Mouse (Mus musculus): ENCODE results near the gene Phactr4. TPM values are rescaled to one million over a fixed set of nuclear protein-coding genes. Genes with fewer than 3 reads are reported as not detected.

Phactr4 gene
- polyA plus RNA-seq (2012; fragmentation: generic; extraction: Trizol) = 1 to 10 TPM; 2.6 to 5.9 TPM

DNA sequence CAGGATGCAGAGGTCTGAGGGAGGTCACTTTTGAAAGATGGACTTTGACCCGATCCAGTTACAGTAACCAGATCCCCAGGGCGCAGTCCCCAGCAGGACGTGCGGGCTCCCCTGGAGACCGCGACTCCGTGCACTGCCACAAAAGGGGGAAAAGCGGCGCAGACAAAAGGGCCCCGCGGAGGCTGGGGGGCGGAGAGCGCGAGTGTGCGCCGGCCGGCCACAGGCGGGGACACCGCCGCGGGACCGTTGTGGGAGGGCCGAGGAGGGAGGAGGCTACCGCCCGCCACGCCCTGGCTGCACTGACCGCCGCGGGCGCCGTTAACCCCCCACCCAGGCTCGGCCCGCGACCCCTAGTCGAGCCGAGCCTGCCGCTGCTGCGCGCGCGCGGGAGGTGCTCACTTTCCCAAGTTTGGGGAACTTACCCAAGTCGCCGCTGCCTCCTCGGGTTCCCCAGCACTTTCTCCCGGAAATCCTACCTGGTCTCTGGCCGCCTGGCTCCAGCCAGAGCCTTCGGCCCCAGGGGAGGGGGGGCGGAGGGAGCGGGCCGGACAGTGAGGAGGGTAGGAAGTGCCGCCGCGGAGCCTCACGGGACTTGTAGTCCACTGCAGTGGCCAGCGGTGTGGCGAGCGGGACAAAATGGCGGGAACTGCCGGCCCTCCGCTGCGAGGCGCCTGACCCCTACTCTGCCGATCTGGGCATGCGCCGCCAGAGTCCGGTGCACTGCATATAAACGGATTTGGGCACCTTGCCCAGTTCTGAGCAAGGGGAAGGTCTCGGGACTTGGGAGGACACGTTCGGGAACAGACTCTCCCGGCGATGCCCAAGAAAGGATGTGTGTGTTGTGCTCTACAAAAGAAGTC, at the start of gene Phactr4:
Gene Phactr4 (minus strand): TSS at position 567 of the 860 bp plus-strand sequence.

GRCm38 (mm10) chr4:132463430-132464254, 41.4 kb upstream of the Phactr4 start, which contains the start of gene Med18:
TSS of gene Med18 (minus strand) at chr4:132463921.

DNA sequence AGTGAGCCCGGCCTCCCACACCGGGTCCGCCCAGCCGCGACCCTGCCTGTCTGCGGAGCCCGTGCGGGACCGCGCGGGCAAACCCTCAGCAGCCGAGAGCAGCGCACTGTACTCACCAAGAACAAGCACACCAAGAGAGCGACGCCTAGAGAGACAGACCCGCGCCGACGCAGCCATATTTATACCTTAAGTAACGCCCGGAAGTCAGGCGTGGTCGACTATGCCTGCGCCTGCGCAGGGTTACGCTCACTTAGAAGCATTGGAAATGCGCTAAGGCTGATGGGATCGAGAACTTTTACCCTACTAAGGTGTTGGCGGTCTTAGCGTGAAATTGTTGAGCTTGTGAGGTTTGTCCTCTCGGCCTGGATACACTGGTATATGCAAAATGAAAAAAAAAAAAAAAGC, 68.8 kb downstream of the Phactr4 start, which contains the start of gene Rcc1:
Gene Rcc1 (minus strand): TSS at position 125 of the 405 bp plus-strand sequence.

GRCm38 (mm10) chr4:132329115-132329834, 93.0 kb downstream of the Phactr4 start, which contains the start of gene Trnau1ap:
TSS of gene Trnau1ap (minus strand) at chr4:132329538.

Other genes with a start within 250 kb of the Phactr4 start
- gene Ythdf2, start 210.2 kb downstream of the Phactr4 start, polyA plus RNA-seq (2012; fragmentation: generic; extraction: Trizol) = 10 to 100 TPM in 1 of 2 experiments, 1 to 10 TPM in 1; 5.1 to 18.7 TPM
- gene Gmeb1, start 160.9 kb downstream of the Phactr4 start, polyA plus RNA-seq (2012; fragmentation: generic; extraction: Trizol) = 10 to 100 TPM in 1 of 2 experiments, 1 to 10 TPM in 1; 5.5 to 10.1 TPM
- 10 to 100 TPM; 12.3 to 17.3 TPM for gene Taf12, start 148.1 kb downstream of the Phactr4 start, polyA plus RNA-seq (2012; fragmentation: generic; extraction: Trizol)
- gene Rab42, start 119.1 kb downstream of the Phactr4 start, polyA plus RNA-seq (2012; fragmentation: generic; extraction: Trizol) = not detected
- gene Trnau1ap, start 93.0 kb downstream of the Phactr4 start, polyA plus RNA-seq (2012; fragmentation: generic; extraction: Trizol) = 10 to 100 TPM; 38.7 to 52.4 TPM
- gene Rcc1, start 68.9 kb downstream of the Phactr4 start, polyA plus RNA-seq (2012; fragmentation: generic; extraction: Trizol) = 10 to 100 TPM; 16.4 to 28.5 TPM
- 1 to 10 TPM; 1.6 to 5.1 TPM for gene Med18, start 41.4 kb upstream of the Phactr4 start, polyA plus RNA-seq (2012; fragmentation: generic; extraction: Trizol)
- gene Sesn2, start 88.0 kb upstream of the Phactr4 start, polyA plus RNA-seq (2012; fragmentation: generic; extraction: Trizol) = 10 to 100 TPM in 1 of 2 experiments, 1 to 10 TPM in 1; 9.2 to 25.8 TPM
- gene Atpif1, start 111.2 kb upstream of the Phactr4 start, polyA plus RNA-seq (2012; fragmentation: generic; extraction: Trizol) = 100 to 1,000 TPM; 397 to 898 TPM
- gene Dnajc8, start 113.1 kb upstream of the Phactr4 start, polyA plus RNA-seq (2012; fragmentation: generic; extraction: Trizol) = 10 to 100 TPM; 29.3 to 74.5 TPM
- gene Ptafr, start 141.6 kb upstream of the Phactr4 start, polyA plus RNA-seq (2012; fragmentation: generic; extraction: Trizol) = under 1 TPM in 1 of 2 experiments, not detected in 1; 0.04 TPM
- 10 to 100 TPM in 1 of 2 experiments, 1 to 10 TPM in 1; 5.2 to 12.4 TPM for gene Eya3, start 216.5 kb upstream of the Phactr4 start, polyA plus RNA-seq (2012; fragmentation: generic; extraction: Trizol)